Mouse (Mus musculus) CD4-positive helper T cell, adult 2 months (primary cell): ENCODE results near the gene Fancc.

ENCODE experiments used
- DNase-seq: peaks from one replicate; pipeline ENCODE4 v3.0.0-alpha.2; 2012; ENCODE audit warnings: low read depth, missing footprints, low spot score

The Fancc gene

DNA sequence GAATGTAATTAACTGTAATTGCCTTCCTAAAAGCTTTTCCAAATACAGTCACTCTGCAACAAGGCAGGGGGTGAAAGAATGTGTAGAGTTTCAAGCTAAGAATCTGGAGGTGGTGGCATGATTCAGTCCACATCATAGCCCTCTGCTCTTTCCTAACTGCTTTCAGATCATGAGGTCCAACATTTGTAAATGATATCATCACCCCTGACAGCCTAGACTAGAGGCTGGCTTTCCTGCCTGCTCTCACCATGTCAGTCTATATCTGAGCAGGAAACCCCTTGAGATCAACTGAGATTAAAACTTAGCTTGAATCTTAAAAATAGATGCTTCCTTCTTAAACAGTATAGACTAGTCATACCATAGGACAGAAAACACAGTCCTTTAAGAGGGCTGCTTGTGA is 75.9 kb downstream of the Fancc start:
- DNase-seq = no peak

- DNase-seq = no peak
Observed at GRCm38 (mm10) chr13:63418148-63418547, 78.9 kb downstream of the Fancc start.

- no peak for DNase-seq
Observed at GRCm38 (mm10) chr13:63416824-63417223, 80.3 kb downstream of the Fancc start.

- no peak for DNase-seq
Observed at GRCm38 (mm10) chr13:63412662-63413061, 84.4 kb downstream of the Fancc start.

- peak; percentile 50 for DNase-seq
Observed at GRCm38 (mm10) chr13:63411310-63412022, 85.6 kb downstream of the Fancc start.

DNA sequence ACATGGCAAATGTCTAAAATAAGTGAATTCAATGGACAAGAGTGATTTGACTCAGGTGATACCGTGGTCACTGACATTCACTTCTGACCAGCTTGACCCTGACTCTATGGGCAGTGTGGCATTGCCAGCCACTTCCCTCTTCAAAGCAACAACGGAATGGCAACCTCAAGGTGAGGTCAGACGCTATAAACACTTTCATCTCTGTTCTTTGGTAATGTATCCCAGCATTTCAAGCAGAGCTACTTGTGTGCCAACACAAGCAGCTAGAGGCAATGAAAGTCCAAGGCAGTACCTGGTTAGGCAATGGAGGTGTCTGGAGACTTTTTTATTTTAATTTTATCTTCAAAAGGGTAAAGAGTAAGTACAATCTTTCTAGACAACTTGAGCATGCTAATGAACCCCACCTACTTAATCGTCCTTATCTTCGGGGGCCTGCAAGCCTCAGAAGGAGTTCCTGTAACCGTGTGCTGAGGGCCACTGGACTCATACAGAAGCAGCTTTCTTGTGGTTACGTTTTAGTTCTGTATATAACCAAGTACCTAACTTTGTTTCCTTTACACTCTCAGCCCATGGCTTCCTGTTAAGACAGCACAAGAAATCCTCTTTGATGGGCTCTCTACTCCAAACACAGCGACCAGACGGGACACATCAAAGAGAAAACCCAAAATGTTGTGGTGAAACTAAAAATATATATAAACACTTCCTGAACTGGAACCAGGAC is 86.3 kb downstream of the Fancc start:
- DNase-seq = peak; percentile 56

DNA sequence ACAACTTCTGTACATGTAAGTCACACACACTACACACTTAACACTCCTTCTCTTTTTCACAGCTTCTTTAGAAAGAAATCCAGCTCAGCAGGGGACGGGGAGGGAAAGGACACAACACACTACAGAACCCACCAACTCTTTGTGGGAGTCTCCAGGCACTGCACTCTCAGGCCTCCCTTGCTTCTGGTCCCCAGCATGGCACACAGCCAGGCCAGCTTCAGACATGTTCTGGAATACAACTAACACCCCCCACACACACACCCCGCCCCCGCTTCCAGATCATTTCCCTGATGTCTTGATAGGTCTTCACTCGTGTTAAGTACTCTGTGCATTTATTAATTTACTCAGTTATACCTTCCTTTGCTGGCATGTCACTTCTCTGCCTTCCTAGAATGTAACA is 91.9 kb downstream of the Fancc start:
- no peak for DNase-seq

DNA sequence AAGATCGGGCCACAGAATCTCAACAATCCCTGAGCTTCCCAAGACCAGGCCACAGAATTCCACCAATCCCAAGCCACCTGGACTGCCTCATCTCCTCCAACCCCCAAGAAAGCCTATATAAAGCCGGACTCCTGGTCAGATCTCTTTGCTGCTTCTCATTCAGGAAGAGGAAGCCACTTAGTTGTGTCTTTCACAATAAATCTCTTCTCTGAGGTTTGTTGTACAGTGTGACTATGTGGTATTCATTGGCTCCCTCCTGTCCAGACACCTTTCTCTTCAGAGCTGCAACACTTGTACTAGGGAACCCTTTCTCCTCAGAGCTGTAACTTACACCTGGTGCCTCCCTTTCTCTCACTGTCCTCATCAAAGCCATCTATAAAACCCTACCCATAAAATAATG is 92.4 kb downstream of the Fancc start:
- DNase-seq = no peak

DNA sequence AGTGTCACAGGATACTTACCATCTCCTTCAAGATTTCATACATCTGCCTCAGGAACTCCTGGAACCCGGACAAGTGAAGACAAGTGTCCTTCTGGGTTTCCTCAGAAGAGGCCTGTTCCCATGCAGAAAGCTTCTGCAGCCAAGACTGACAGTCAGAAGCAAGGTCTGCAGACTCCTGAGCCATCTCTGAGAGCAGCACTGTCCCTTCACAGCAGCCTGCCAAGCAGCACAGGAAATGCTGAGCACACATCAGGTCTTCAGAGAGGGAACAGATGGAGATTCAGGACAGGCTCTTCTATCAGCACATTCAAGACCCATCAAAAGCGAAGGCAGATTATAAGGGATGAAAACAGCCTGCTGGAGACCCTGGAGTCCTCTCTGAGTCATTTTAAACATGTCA is 94.3 kb downstream of the Fancc start:
- no peak for DNase-seq

- DNase-seq = no peak
Observed at GRCm38 (mm10) chr13:63400069-63400468, 97.0 kb downstream of the Fancc start.

GRCm38 (mm10) chr13:63397420-63397819 is 99.7 kb downstream of the Fancc start:
- no peak for DNase-seq

GRCm38 (mm10) chr13:63394304-63395063 is 102.6 kb downstream of the Fancc start:
- no peak for DNase-seq

GRCm38 (mm10) chr13:63385234-63385633 is 111.8 kb downstream of the Fancc start:
- no peak for DNase-seq

GRCm38 (mm10) chr13:63384775-63385174 is 112.3 kb downstream of the Fancc start:
- DNase-seq = no peak

DNA sequence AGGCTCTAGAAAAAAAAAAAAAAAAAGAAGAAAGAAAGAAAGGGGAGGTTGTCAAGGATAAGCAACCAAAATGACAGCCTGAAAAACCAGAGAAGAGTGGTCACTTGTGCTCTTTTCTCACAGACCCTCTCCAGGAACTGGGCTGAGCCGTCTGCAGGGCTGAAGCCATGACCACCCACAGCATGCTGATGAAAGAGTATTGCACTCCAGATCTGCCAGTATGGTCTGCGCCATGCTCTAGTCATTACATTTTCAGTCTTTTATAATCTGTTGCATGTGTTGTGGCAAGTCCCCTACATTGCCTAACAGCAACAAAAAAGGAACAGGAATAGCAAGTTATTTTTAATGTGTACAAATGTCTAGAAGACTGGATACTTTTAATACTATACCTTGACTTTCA is 114.9 kb downstream of the Fancc start:
- DNase-seq = no peak

DNA sequence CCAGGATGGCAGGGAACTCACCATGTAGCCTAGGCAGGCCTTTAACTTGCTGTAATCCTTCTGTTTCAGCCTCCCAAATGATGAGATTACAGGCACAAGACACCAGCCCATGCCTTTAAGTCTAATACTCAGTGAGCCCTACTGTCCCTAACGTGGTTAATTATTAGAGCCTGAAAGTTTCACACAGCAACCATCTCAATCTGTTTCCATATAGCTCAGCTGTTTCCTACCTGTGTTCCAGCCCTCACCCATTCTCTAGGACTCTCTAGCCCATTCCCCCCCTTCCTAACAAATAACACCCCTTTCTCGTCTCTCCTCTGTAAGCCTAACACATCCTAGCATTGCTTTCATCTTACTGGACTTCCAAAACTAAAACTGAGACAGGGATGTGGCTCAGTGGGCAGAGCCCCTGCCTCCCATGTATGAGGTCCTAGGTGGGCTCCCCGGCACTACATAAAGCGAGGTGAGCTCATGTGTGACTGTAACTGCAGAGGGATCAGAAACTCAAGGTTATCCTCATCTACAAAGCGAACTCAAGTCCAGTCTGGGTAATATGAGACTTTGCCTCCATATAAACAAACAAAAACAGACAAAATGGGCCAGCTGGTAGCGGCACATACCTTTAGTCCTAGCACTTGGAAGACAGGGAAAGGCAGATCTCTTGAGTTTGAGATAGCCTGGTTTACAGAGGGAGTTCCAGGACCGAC is 123.5 kb downstream of the Fancc start:
- no peak for DNase-seq

- no peak for DNase-seq
Observed at GRCm38 (mm10) chr13:63361755-63362154, 135.3 kb downstream of the Fancc start.

DNA sequence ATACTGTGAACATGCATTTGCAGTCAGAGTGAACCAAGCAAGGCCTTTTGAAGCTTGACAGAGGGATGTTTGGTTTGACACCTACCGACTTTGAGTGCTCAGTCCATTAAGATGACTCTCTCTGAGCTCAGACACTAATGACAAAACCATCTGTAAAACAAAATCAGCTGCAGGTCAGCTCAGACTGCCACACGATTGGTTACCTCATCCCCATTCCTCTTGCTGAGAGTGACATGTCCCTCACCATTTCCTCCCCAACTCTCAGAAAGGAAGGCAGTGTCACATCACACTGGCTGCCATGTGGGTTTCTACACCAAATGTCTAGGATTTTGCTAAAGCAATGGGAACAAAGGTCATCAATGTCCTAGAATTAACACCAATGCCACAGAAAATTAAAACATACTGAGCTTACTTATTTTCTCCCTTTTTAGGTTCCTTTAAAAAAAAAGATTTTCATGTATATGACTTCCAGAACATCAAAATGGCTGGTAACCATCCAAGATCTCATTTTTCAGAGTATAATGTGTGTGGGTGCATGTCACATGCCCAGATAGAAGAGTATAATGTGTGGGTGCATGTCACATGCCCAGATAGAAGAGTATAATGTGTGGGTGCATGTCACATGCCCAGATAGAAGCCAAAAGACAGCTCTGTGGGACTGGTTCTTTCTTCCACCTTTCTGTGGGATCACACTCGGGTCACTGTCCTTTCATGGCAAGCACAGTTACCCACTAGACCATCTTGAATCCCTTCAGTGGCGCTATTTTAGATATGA is 136.8 kb downstream of the Fancc start:
- no peak for DNase-seq

DNA sequence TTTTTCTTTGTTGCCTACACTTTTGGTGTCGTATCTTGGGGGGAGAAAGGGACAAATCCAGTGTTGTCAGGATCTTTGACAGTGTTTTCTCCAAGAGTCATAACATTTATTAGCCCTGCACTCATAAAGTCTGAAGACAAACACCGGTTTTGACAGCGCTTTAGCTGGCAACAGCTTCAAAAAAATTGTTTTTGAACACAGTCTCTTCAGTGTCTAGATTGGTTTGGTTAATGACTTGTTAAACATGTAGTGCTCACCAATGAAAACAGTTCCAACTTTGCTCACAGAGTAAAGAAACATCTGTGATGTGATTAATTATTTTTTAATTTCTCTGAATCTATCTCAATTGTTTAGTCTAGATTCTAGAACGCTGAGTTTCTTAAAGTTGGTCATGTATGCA is 137.7 kb downstream of the Fancc start:
- DNase-seq = no peak

GRCm38 (mm10) chr13:63356558-63356957 is 140.5 kb downstream of the Fancc start:
- peak; percentile 54 for DNase-seq

DNA sequence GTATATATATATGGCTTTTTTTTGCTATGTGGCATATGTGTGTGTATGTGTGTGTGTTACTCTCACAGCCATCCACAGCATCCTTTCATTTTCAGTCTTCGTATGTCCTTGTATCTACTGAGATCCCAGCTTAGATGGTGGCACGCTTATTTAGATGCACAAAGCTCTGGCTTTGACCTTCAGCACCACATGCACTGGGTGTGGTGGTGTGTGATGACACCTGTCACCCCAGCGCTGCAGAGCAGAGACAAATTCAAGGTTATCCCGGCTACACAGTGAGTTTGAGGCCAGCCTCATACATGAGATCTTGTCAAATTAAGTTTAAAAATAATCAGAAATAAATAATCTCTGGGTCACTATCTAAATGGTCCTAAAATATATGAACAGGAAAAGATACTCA is 141.0 kb downstream of the Fancc start:
- no peak for DNase-seq
